Mouse (Mus musculus) liver, embryonic 13.5 days (tissue): Measurements from ENCODE around the gene Lap3. TPM values are rescaled to one million over a fixed set of nuclear protein-coding genes. Genes with fewer than 3 reads are reported as not detected.
A peak's percentile ranks its signal among the peaks of the same experiment; 100 is the strongest.

Experiments used
- ATAC-seq: fragments of 200-750 bp; cut with Nextera tagmentation; 2 replicates; pipeline ENCODE4 v1.8.0; 2017; ENCODE audit warnings: low read depth, mild to moderate bottlenecking, moderate number of reproducible peaks, moderate library complexity
- DNase-seq: peaks from one replicate; pipeline ENCODE4 v3.0.0; 2022
- H3K27ac ChIP-seq: fragments of 300-500 bp; sonication (generic); 2 replicates; pipeline ENCODE4 v1.5.1; 2015; ENCODE audit warnings: moderate library complexity, mild to moderate bottlenecking, inconsistent platforms
- H3K27me3 ChIP-seq: fragments of 300-500 bp; sonication (generic); 2 replicates; pipeline ENCODE4 v1.6.1; 2015; ENCODE audit warnings: mild to moderate bottlenecking, inconsistent platforms
- H3K36me3 ChIP-seq: fragments of 300-500 bp; sonication (generic); 2 replicates; pipeline ENCODE4 v1.6.1; 2015; ENCODE audit warnings: mild to moderate bottlenecking, inconsistent platforms
- H3K4me1 ChIP-seq: fragments of 300-500 bp; sonication (generic); replicated peaks from 2 replicates; pipeline ENCODE4 v1.6.1; 2015; ENCODE audit warnings: inconsistent platforms
- H3K4me2 ChIP-seq: fragments of 300-500 bp; sonication (generic); 2 replicates; pipeline ENCODE4 v1.6.1; 2015; ENCODE audit warnings: inconsistent platforms, mild to moderate bottlenecking, moderate library complexity
- H3K4me3 ChIP-seq: fragments of 300-500 bp; sonication (generic); replicated peaks from 2 replicates; pipeline ENCODE4 v1.5.1; 2015; ENCODE audit warnings: mild to moderate bottlenecking, inconsistent platforms
- H3K9ac ChIP-seq: fragments of 300-500 bp; sonication (generic); 2 replicates; pipeline ENCODE4 v1.6.1; 2015; ENCODE audit warnings: mild to moderate bottlenecking, inconsistent platforms
- H3K9me3 ChIP-seq: fragments of 300-500 bp; sonication (generic); replicated peaks from 2 replicates; pipeline ENCODE4 v1.6.1; 2016; ENCODE audit warnings: inconsistent platforms
- WGBS: fragments of 180-500 bp; shearing (Covaris S2); methylation state at CpG from one replicate; pipeline ENCODE4 v1.1.7; 2015; ENCODE audit not compliant: insufficient replicate concordance; 5-methylcytosine and 5-hydroxymethylcytosine counted together
- polyA plus RNA-seq: library from polyadenylated mRNA; unstranded; fragments of >200 nt; fragmentation: Nextera tagmentation; extraction: Ambion mirVana; gene quantifications from 2 replicates; pipeline ENCODE4 v1.2.1, GENCODE M21; 2015

Gene Lap3
- polyA plus RNA-seq, 1 experiment from 2014 or later: 55.3 TPM

DNA sequence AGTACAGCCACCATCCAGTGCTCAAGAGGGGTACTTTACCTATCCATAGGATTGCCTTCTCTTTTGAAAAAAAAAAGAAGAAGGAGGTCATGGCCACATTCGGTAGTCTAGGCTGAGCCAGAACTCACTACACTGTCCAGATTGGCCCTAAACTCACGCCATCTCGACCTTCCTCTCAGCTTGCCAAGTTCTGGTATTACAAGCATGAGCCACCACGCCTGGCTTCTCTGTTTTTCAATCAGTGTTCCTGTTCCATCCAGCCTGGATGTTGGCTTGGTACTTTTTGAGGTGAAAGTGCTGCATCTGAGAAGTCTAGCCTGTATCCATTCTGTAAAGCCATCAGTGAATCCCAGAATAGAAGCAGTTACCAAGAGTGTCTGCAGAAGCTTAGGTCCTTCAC is 3.3 kb downstream of the Lap3 start:
- H3K36me3 ChIP-seq: peaks cover 46% of the 10 kb centered on the region

DNA sequence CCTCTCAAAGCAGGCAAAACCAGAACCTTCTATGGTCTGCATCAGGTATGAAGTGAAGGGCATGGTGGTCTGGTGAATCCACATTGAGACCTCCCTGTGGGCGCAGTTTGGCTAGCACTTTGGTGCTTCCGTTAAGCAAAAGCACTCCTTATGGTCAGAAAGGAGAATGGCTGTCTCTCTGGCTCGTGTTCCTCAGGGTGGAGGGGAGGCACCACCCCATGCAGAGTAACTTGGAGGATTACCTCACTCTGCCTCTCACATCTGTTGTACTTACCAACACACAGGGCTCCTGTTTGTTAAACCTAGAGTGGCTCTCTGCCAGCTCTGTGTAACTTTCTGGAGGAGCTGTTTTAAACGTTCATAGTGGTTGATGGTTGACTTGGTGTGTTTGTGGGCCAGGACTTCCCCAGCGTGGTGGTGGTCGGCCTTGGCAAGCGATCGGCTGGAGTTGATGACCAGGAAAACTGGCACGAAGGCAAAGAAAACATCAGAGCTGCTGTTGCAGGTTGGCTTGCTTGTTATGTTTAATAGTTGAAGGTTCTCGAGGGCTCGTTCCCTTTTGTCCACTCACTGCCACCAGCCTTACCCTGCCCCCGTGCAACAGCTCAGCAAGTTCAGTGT is 3.9 kb downstream of the Lap3 start:
- Histone ChIP-seq H3K36me3 (peaks cover 51% of the 10 kb centered on the region), H3K27me3 (no peaks in the 10 kb centered on the region), H3K4me3 (no peak overlapping the region), H3K4me1 (peaks cover 27% of the 10 kb centered on the region), H3K4me2 (no peak overlapping the region), H3K9me3 (no peaks in the 10 kb centered on the region), H3K27ac (no peak overlapping the region), H3K9ac (no peak overlapping the region)
- 80% methylated on average over 12 of the region's 12 CpGs for WGBS
- ATAC-seq: no peak
- DNase-seq: no peak

More for the DNA sequence above, 3.3 kb downstream of the Lap3 start:
- Histone ChIP-seq H3K9ac (no peak overlapping the region), H3K27ac (no peak overlapping the region), H3K27me3 (no peaks in the 10 kb centered on the region), H3K4me1 (peaks cover 27% of the 10 kb centered on the region), H3K4me2 (no peak overlapping the region), H3K9me3 (no peaks in the 10 kb centered on the region), H3K4me3 (no peak overlapping the region)
- DNase-seq (no peak), ATAC-seq (no peak)
- 73% methylated on average over 4 of the region's 4 CpGs for whole genome bisulfite sequencing

- Histone ChIP-seq H3K9ac (no peak overlapping the region), H3K4me3 (no peak overlapping the region), H3K4me2 (no peak overlapping the region), H3K36me3 (peaks cover 53% of the 10 kb centered on the region), H3K4me1 (peaks cover 27% of the 10 kb centered on the region), H3K9me3 (no peaks in the 10 kb centered on the region), H3K27me3 (no peaks in the 10 kb centered on the region), H3K27ac (no peak overlapping the region)
- WGBS: 79% methylated on average over 5 of the region's 5 CpGs
- DNase-seq: no peak
- no peak for ATAC-seq
These were observed 4.4 kb downstream of the Lap3 start for GRCm38 (mm10) chr5:45497564-45497963.

DNA sequence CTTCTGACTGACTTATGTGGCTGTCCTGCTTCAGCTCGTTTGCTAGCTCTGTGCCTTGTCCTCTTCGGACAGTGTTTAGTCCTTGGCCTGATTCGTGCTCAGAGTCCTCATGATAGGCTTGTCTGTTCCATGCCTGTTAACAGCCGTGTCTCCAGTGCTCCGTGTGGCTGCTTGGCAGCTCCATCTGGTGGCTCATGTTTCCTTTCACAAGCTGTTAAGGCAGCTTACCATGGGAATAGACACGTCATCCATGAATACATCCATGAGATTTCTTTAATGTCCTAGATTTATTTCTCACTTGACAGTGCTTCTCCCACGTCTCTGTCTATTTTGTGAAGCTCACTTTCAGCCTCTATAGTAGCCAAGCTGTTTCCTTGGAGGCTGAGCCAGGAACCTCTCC is 16.9 kb downstream of the Lap3 start:
- Histone ChIP-seq H3K27me3 (no peaks in the 10 kb centered on the region), H3K9me3 (no peaks in the 10 kb centered on the region), H3K4me2 (no peak overlapping the region), H3K36me3 (peaks cover 58% of the 10 kb centered on the region), H3K9ac (no peak overlapping the region), H3K4me3 (no peak overlapping the region), H3K27ac (no peak overlapping the region), H3K4me1 (no peaks in the 10 kb centered on the region)
- DNase-seq: no peak
- no peak for ATAC-seq
- WGBS: 70% methylated on average over 7 of the region's 7 CpGs

- Histone ChIP-seq H3K27ac (no peak overlapping the region), H3K9me3 (no peaks in the 10 kb centered on the region), H3K27me3 (no peaks in the 10 kb centered on the region), H3K4me1 (no peaks in the 10 kb centered on the region), H3K36me3 (peaks cover 33% of the 10 kb centered on the region), H3K4me2 (no peak overlapping the region), H3K9ac (no peak overlapping the region), H3K4me3 (no peak overlapping the region)
- WGBS: 79% methylated on average over 6 of the region's 6 CpGs
- DNase-seq: no peak
- no peak for ATAC-seq
These were observed 19.7 kb downstream of the Lap3 start for GRCm38 (mm10) chr5:45512908-45513307.

- Histone ChIP-seq H3K4me2 (no peak overlapping the region), H3K9me3 (no peaks in the 10 kb centered on the region), H3K4me1 (no peaks in the 10 kb centered on the region), H3K36me3 (peaks cover 31% of the 10 kb centered on the region), H3K27ac (no peak overlapping the region), H3K27me3 (no peaks in the 10 kb centered on the region), H3K9ac (no peak overlapping the region), H3K4me3 (no peak overlapping the region)
- no peak for DNase-seq
- 67% methylated on average over 2 of the region's 2 CpGs for WGBS
- no peak for ATAC-seq
These were observed 20.3 kb downstream of the Lap3 start for GRCm38 (mm10) chr5:45513511-45513910.

DNA sequence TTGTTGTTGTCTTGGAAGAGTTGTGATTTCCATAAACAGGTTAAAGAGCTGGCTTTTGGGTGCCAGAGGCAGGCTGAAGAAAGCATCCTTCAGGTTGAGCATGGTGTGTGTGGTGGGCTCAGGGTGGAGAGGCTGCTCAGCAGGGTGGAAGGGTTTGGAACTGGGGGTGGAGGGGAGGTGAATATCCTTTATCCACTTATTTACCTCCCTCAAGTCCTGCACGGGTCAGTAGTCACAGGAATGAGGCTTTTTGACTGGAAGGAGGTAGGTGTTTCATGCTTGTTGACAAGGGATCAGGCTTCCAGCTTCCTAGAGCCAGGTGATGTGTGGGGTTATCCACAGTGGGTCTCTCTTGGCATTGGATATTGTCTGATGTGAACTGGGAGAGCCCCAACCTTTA is 21.4 kb downstream of the Lap3 start:
- H3K4me3 ChIP-seq: no peak overlapping the region
- peaks cover 30% of the 10 kb centered on the region for H3K36me3 ChIP-seq
- WGBS: 83% methylated on average over 1 of the region's 1 CpGs
- H3K9ac ChIP-seq: no peak overlapping the region
- ATAC-seq (no peak), DNase-seq (no peak)
- no peak overlapping the region for H3K4me2 ChIP-seq
- no peak overlapping the region for H3K27ac ChIP-seq
- no peaks in the 10 kb centered on the region for H3K27me3 ChIP-seq
- no peaks in the 10 kb centered on the region for H3K9me3 ChIP-seq
- H3K4me1 ChIP-seq: no peaks in the 10 kb centered on the region; the same call in 1 of the 2 replicates

GRCm38 (mm10) chr5:45515151-45515743 is 22.1 kb downstream of the Lap3 start:
- Histone ChIP-seq H3K27me3 (no peaks in the 10 kb centered on the region), H3K9ac (no peak overlapping the region), H3K4me2 (no peak overlapping the region), H3K4me1 (peaks cover 3% of the 10 kb centered on the region), H3K4me3 (no peak overlapping the region), H3K27ac (no peak overlapping the region), H3K36me3 (peaks cover 25% of the 10 kb centered on the region), H3K9me3 (no peaks in the 10 kb centered on the region)
- no peak for ATAC-seq
- no peak for DNase-seq
- WGBS: 74% methylated on average over 10 of the region's 10 CpGs

DNA sequence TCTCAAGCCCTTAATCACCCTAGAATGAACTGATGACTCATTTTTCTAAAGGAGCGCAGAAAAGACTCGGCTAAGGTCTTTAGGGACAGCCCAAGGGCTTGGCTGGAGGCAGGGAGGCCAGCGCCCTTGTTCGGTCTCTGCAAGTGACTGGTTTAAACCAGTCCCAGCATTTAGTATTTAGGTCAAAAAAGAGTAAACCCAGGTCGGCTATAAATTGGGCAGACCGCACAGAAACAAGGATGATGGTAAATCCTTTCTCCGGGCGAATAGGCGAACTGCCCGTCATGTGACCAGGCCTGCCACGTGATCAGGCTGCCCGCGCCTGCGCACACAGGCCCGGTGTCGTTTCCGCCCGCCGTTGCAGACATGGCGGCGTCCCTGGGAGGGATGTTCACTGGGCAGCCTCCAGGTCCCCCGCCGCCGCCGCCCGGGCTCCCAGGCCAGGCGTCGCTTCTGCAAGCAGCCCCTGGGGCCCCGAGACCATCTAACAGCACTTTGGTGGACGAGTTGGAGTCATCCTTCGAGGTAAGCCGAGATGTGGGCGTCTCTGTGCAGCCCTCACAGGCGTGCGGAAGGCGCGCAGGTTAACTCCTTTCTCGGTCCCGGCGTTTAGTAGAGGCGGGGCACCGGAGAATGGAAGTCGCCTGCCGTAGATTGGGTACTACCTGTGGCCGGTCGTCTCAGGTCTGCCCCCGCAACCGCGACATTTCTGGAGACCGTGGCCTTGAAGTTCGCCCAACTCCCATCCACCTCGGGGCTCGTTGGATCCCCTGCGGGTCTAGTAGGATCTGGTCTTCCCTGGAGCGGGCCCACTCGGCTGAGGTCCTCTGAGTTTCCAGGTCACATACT is 27.0 kb downstream of the Lap3 start, which contains the start of gene Med28:
Gene Med28, plus strand, starts transcription at position 270 of the 849 bp plus-strand sequence.
- WGBS: 2% methylated on average over 56 of the region's 56 CpGs
- Histone ChIP-seq H3K27ac (peak within 1 kb of the TSS; percentile 70), H3K4me1 (peaks cover 18% of the 10 kb centered on the region), H3K27me3 (no peaks in the 10 kb centered on the region), H3K9ac (peak within 1 kb of the TSS; percentile 83), H3K9me3 (no peaks in the 10 kb centered on the region), H3K4me3 (peak within 1 kb of the TSS; percentile 80), H3K36me3 (peaks cover 18% of the 10 kb centered on the region), H3K4me2 (peak within 1 kb of the TSS; percentile 88)
- ATAC-seq (peak; percentile 93), DNase-seq (peak; percentile 89)

- H3K4me2 ChIP-seq: peak overlapping the region; percentile 88
- H3K9ac ChIP-seq: peak overlapping the region; percentile 83
- H3K36me3 ChIP-seq: peaks cover 24% of the 10 kb centered on the region
- peak overlapping the region; percentile 80 for H3K4me3 ChIP-seq
- 1% methylated on average over 5 of the region's 5 CpGs for WGBS
- DNase-seq: no peak
- no peaks in the 10 kb centered on the region for H3K27me3 ChIP-seq
- ATAC-seq: no peak
- peaks cover 18% of the 10 kb centered on the region for H3K4me1 ChIP-seq
- H3K9me3 ChIP-seq: no peaks in the 10 kb centered on the region
- H3K27ac ChIP-seq: peak overlapping the region; percentile 70
These were observed 27.6 kb downstream of the Lap3 start for GRCm38 (mm10) chr5:45520809-45521110.

DNA sequence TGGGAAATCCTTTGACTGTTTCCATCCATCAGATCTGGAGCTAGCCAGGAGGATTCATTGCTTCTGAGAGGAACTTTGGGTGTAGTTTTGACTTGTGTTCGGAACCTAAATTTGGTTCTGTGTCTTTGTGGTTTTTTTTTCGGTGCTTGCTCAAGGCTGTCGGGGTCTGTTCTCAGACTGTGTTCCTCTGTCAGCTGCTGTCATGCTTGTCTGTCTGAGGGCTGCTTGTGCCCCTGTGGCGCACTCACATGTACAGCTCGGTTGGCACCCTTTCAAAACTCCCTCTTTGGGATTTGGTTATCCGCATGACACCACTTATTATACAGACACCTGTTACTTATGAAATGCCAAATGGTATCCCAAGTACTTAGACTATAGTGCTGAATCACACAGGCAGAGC is 28.4 kb downstream of the Lap3 start:
- H3K4me1 ChIP-seq: peaks cover 18% of the 10 kb centered on the region
- DNase-seq (no peak), ATAC-seq (no peak)
- H3K36me3 ChIP-seq: peaks cover 32% of the 10 kb centered on the region
- no peaks in the 10 kb centered on the region for H3K27me3 ChIP-seq
- 71% methylated on average over 6 of the region's 6 CpGs for WGBS
- peak overlapping the region; percentile 80 for H3K4me3 ChIP-seq
- H3K27ac ChIP-seq: no peak overlapping the region
- peak overlapping the region; percentile 83 for H3K9ac ChIP-seq
- H3K9me3 ChIP-seq: no peaks in the 10 kb centered on the region
- H3K4me2 ChIP-seq: peak overlapping the region; percentile 88
